Mouse (Mus musculus): Measurements from ENCODE around the gene Iqcf1. TPM values are rescaled to one million over a fixed set of nuclear protein-coding genes. Genes with fewer than 3 reads are reported as not detected.

Gene Iqcf1
- total RNA-seq (2012; rRNA removed) (not detected in 2 replicates), total RNA-seq (2014; rRNA removed) (not detected in 2 replicates), polyA plus RNA-seq (2012; ENCODE audit: insufficient read length, low read depth) (not detected in 2 replicates)

- no peaks in the 10 kb centered on the region for H3K36me3 ChIP-seq (replicated peaks in 1 of 2; ENCODE audit: control insufficient read depth in 1 of 2, insufficient read depth in 1 of 2, low read length in 1 of 2)
- no peaks in the 10 kb centered on the region for H3K79me2 ChIP-seq (replicated peaks; ENCODE audit: control insufficient read depth, extremely low read depth, insufficient read depth, poor library complexity, severe bottlenecking)
- H3K9ac ChIP-seq (ENCODE audit: insufficient read depth, low read depth) = no peak within 1 kb of the TSS
- no peaks in the 10 kb centered on the region for H3K4me1 ChIP-seq (ENCODE audit: control insufficient read depth in 1 of 2, insufficient read depth in 2 of 2)
- TF ChIP-seq NRF1 (IDR thresholded peaks at IDR 0.05; ENCODE audit: low read depth, low read length) (no peak), CHD2 (IDR thresholded peaks at IDR 0.05; ENCODE audit: low read length) (no peak), USF1 (IDR thresholded peaks at IDR 0.05; ENCODE audit: low read depth, low read length) (no peak), HCFC1 (IDR thresholded peaks at IDR 0.05; ENCODE audit: low read depth, low read length) (no peak), TCF12 (IDR thresholded peaks at IDR 0.05; ENCODE audit: low read depth, low read length) (no peak), KAT2A (IDR thresholded peaks at IDR 0.05; ENCODE audit: insufficient replicate concordance, low read length) (no peak), RAD21 (IDR thresholded peaks at IDR 0.05; ENCODE audit: low read depth, low read length) (no peak), NELFE (IDR thresholded peaks at IDR 0.05; ENCODE audit: low read depth, low read length) (no peak), BHLHE40 (IDR thresholded peaks at IDR 0.05; ENCODE audit: low read depth, low read length) (no peak), ETS1 (conservative IDR thresholded peaks at IDR 0.05; ENCODE audit: low read depth, low read length) (no peak), SMC3 (IDR thresholded peaks at IDR 0.05; ENCODE audit: low read depth, low read length) (no peak), TBP (conservative IDR thresholded peaks at IDR 0.05; ENCODE audit: low read depth, low read length) (no peak)
- dilution Hi-C loops (cut with MboI; ENCODE audit: extremely low pct_ligation_motif_present, extremely low pct_unique_long_range_greater_than_20kb, low sequenced_read_pairs) = no loop called here
- H3K4me2 ChIP-seq (ENCODE audit: insufficient read depth, low read depth, poor library complexity, severe bottlenecking) = no peak within 1 kb of the TSS
- no peaks in the 10 kb centered on the region for H3K9me3 ChIP-seq (replicated peaks; ENCODE audit: low read length)
- no peak within 1 kb of the TSS for H3K27ac ChIP-seq (ENCODE audit: insufficient read depth, low read depth)
- no peaks in the 10 kb centered on the region for H3K27me3 ChIP-seq (replicated peaks)
- DNase-seq (ENCODE audit: extremely low read depth) = no peak
- in situ Hi-C loops (cut with MboI; ENCODE audit: low pct_ligation_motif_present, low pct_unique_long_range_greater_than_20kb, low sequenced_read_pairs) = no loop called here
- H3K4me3 ChIP-seq (replicated peaks in 1 of 3; ENCODE audit: low read depth in 2 of 3, low read length in 2 of 3, poor library complexity in 1 of 3) = no peak within 1 kb of the TSS
Observed at GRCm38 (mm10) chr9:106499667-106500066, at the start of gene Iqcf1. Gene Iqcf1 (plus strand): TSS chr9:106499967.

- H3K36me3 ChIP-seq (replicated peaks in 1 of 2; ENCODE audit: control insufficient read depth in 1 of 2, insufficient read depth in 1 of 2, low read length in 1 of 2) = peaks cover 0 to 25% of the 10 kb centered on the region in 2 experiments
- in situ Hi-C loops (cut with MboI; ENCODE audit: low pct_ligation_motif_present, low pct_unique_long_range_greater_than_20kb, low sequenced_read_pairs) (no loop called here), dilution Hi-C loops (cut with MboI; ENCODE audit: extremely low pct_ligation_motif_present, extremely low pct_unique_long_range_greater_than_20kb, low sequenced_read_pairs) (no loop called here)
- peaks cover 19 to 59% of the 10 kb centered on the region in 2 experiments for H3K4me1 ChIP-seq (ENCODE audit: control insufficient read depth in 1 of 2, insufficient read depth in 2 of 2)
- TF ChIP-seq ELF1 (IDR thresholded peaks at IDR 0.05; ENCODE audit: low read depth, low read length) = no peak
- H3K4me2 ChIP-seq (ENCODE audit: insufficient read depth, low read depth, poor library complexity, severe bottlenecking) = no peak overlapping the region
- H3K9me3 ChIP-seq (replicated peaks; ENCODE audit: low read length) = no peaks in the 10 kb centered on the region
- H3K27ac ChIP-seq (ENCODE audit: insufficient read depth, low read depth) = no peak overlapping the region
- no peak for DNase-seq (ENCODE audit: extremely low read depth)
- H3K9ac ChIP-seq (ENCODE audit: insufficient read depth, low read depth) = no peak overlapping the region
- H3K27me3 ChIP-seq (replicated peaks) = no peaks in the 10 kb centered on the region
- H3K79me2 ChIP-seq (replicated peaks; ENCODE audit: control insufficient read depth, extremely low read depth, insufficient read depth, poor library complexity, severe bottlenecking) = no peaks in the 10 kb centered on the region
- no peak overlapping the region for H3K4me3 ChIP-seq (replicated peaks in 1 of 3; ENCODE audit: low read depth in 2 of 3, low read length in 2 of 3, poor library complexity in 1 of 3)
Observed at GRCm38 (mm10) chr9:106450661-106451060, 49.1 kb upstream of the Iqcf1 start.

GRCm38 (mm10) chr9:106451298-106451697 is 48.5 kb upstream of the Iqcf1 start:
- in situ Hi-C loops (cut with MboI; ENCODE audit: low pct_ligation_motif_present, low pct_unique_long_range_greater_than_20kb, low sequenced_read_pairs) = no loop called here
- Histone ChIP-seq H3K4me2 (ENCODE audit: insufficient read depth, low read depth, poor library complexity, severe bottlenecking) (no peak overlapping the region), H3K9ac (ENCODE audit: insufficient read depth, low read depth) (no peak overlapping the region), H3K36me3 (replicated peaks in 1 of 2; ENCODE audit: control insufficient read depth in 1 of 2, insufficient read depth in 1 of 2, low read length in 1 of 2) (peaks cover 0 to 27% of the 10 kb centered on the region in 2 experiments), H3K27me3 (replicated peaks) (no peaks in the 10 kb centered on the region), H3K27ac (ENCODE audit: insufficient read depth, low read depth) (no peak overlapping the region), H3K9me3 (replicated peaks; ENCODE audit: low read length) (no peaks in the 10 kb centered on the region), H3K4me1 (ENCODE audit: control insufficient read depth in 1 of 2, insufficient read depth in 2 of 2) (peaks cover 21 to 64% of the 10 kb centered on the region in 2 experiments), H3K4me3 (replicated peaks in 1 of 3; ENCODE audit: low read depth in 2 of 3, low read length in 2 of 3, poor library complexity in 1 of 3) (no peak overlapping the region), H3K79me2 (replicated peaks; ENCODE audit: control insufficient read depth, extremely low read depth, insufficient read depth, poor library complexity, severe bottlenecking) (no peaks in the 10 kb centered on the region)
- dilution Hi-C loops (cut with MboI; ENCODE audit: extremely low pct_ligation_motif_present, extremely low pct_unique_long_range_greater_than_20kb, low sequenced_read_pairs) = no loop called here
- no peak for DNase-seq (ENCODE audit: extremely low read depth)
- no peak for TF ChIP-seq USF2 (conservative IDR thresholded peaks at IDR 0.05; ENCODE audit: low read depth, low read length)
- no peak for TF ChIP-seq RAD21 (IDR thresholded peaks at IDR 0.05; ENCODE audit: low read depth, low read length)
- TF ChIP-seq CTCF (conservative IDR thresholded peaks at IDR 0.05 in 1 of 2, IDR thresholded peaks at IDR 0.05 in 1 of 2; ENCODE audit: low read depth in 2 of 2, low read length in 2 of 2) = no peak
- no peak for TF ChIP-seq GABPA (IDR thresholded peaks at IDR 0.05; ENCODE audit: insufficient replicate concordance, low read depth, low read length)
- no peak for TF ChIP-seq ZKSCAN1 (IDR thresholded peaks at IDR 0.05; ENCODE audit: borderline replicate concordance, low read depth, low read length)
- no peak for TF ChIP-seq UBTF (IDR thresholded peaks at IDR 0.05; ENCODE audit: low read depth, low read length)
- TF ChIP-seq HCFC1 (IDR thresholded peaks at IDR 0.05; ENCODE audit: low read depth, low read length) = no peak
- TF ChIP-seq CHD1 (IDR thresholded peaks at IDR 0.05; ENCODE audit: low read depth, low read length) = no peak
- no peak for TF ChIP-seq ZC3H11A (IDR thresholded peaks at IDR 0.05; ENCODE audit: low read depth, low read length)
